27 mouse cellular contexts compared by ENCODE assay signal in genomic region chr13:93117241-93117640, GRCm38 (mm10). TPM values are rescaled to one million over a fixed set of nuclear protein-coding genes. Genes with fewer than 3 reads are reported as not detected.
A peak's percentile ranks its signal among the peaks of the same experiment; 100 is the strongest.
DNase-seq lines count a peak whose midpoint lies in the region; ATAC-seq lines count a peak whose summit lies in the region.
"Had no signal": no experiment of that assay in that cellular context is flagged by ENCODE, and none has a peak within 500 bp of the region (broad histone marks: within the 10 kb centered on the region; RNA-seq: fewer than 3 reads in every experiment).

No protein-coding gene starts in this region.

- WGBS in heart, embryonic 15.5 days, result 74% methylated on average over 7 of the region's 7 CpGs
- 60% methylated on average over 7 of the region's 7 CpGs for WGBS in lung, embryonic 16.5 days
- 60% methylated on average over 7 of the region's 7 CpGs for WGBS in stomach, embryonic 16.5 days

- H3K4me2 ChIP-seq in heart, embryonic 15.5 days, result no peak overlapping the region
- H3K4me2 ChIP-seq in lung, embryonic 16.5 days (ENCODE audit: low read depth, low read length), result no peak overlapping the region
- no peak overlapping the region for H3K4me2 ChIP-seq in stomach, embryonic 16.5 days (ENCODE audit: low read depth, low read length)
- H3K4me2 ChIP-seq: embryonic facial prominence, embryonic 13.5 days; hindbrain, embryonic 15.5 days; kidney, embryonic 15.5 days; limb, embryonic 12.5 days; liver, embryonic 15.5 days; lung, embryonic 15.5 days had no signal

- no peaks in the 10 kb centered on the region for H3K36me3 ChIP-seq in heart, embryonic 15.5 days
- H3K36me3 ChIP-seq in lung, embryonic 16.5 days (ENCODE audit: control insufficient read depth, insufficient read depth, low read length), result no peaks in the 10 kb centered on the region
- H3K36me3 ChIP-seq in stomach, embryonic 16.5 days (ENCODE audit: control insufficient read depth, insufficient read depth, low read length), result no peaks in the 10 kb centered on the region
- H3K36me3 ChIP-seq: embryonic facial prominence, embryonic 13.5 days; hindbrain, embryonic 10.5 days; hindbrain, embryonic 15.5 days; kidney, embryonic 15.5 days; limb, embryonic 12.5 days; liver, embryonic 15.5 days; lung, embryonic 15.5 days had no signal

- peak overlapping the region; percentile 56 for H3K27ac ChIP-seq in heart, embryonic 15.5 days
- no peak overlapping the region for H3K27ac ChIP-seq in lung, embryonic 16.5 days (ENCODE audit: low read length)
- no peak overlapping the region for H3K27ac ChIP-seq in stomach, embryonic 16.5 days (ENCODE audit: low read length)
- H3K27ac ChIP-seq: embryonic facial prominence, embryonic 13.5 days; hindbrain, embryonic 10.5 days; hindbrain, embryonic 15.5 days; kidney, embryonic 15.5 days; layer of hippocampus, adult 2 months; left cerebral cortex, adult 2 months; limb, embryonic 12.5 days; liver, embryonic 15.5 days had no signal

- H3K4me3 ChIP-seq in heart, embryonic 15.5 days, result no peak overlapping the region
- no peak overlapping the region for H3K4me3 ChIP-seq in lung, embryonic 16.5 days (ENCODE audit: low read length)
- no peak overlapping the region for H3K4me3 ChIP-seq in stomach, embryonic 16.5 days (replicated peaks; ENCODE audit: low read length)
- H3K4me3 ChIP-seq: embryonic facial prominence, embryonic 13.5 days; erythroblast, embryonic 14.5 days; hindbrain, embryonic 10.5 days; hindbrain, embryonic 15.5 days; kidney, embryonic 15.5 days; layer of hippocampus, adult 2 months; left cerebral cortex, adult 2 months; limb, embryonic 12.5 days; liver, embryonic 15.5 days; lung, embryonic 15.5 days had no signal

- H3K9me3 ChIP-seq in heart, embryonic 15.5 days (replicated peaks), result no peaks in the 10 kb centered on the region
- no peaks in the 10 kb centered on the region; the same call in 1 of the 2 replicates for H3K9me3 ChIP-seq in lung, embryonic 16.5 days (ENCODE audit: control insufficient read depth, low read length)
- peaks cover 3% of the 10 kb centered on the region; the same call in 1 of the 2 replicates for H3K9me3 ChIP-seq in stomach, embryonic 16.5 days (replicated peaks; ENCODE audit: control insufficient read depth, low read length)
- H3K9me3 ChIP-seq: embryonic facial prominence, embryonic 13.5 days; hindbrain, embryonic 15.5 days; kidney, embryonic 15.5 days; limb, embryonic 12.5 days; liver, embryonic 15.5 days; lung, embryonic 15.5 days had no signal

- intact Hi-C loops in heart, postnatal 14 days (cut with DNase I), result no loop called here

- 0 out of 2 replicates have a peak, but pooled peaks have one; percentile 39 for ATAC-seq in heart, embryonic 15.5 days (replicated peaks; ENCODE audit: insufficient number of reproducible peaks, insufficient read depth, low FRiP score, low read depth)
- peak; percentile 62; the same call in 1 of the 2 replicates for ATAC-seq in lung, embryonic 16.5 days (ENCODE audit: low read depth)
- 0 out of 2 replicates have a peak, but pooled peaks have one; percentile 56 for ATAC-seq in stomach, embryonic 16.5 days (ENCODE audit: insufficient read depth, low FRiP score)
- ATAC-seq: forebrain, postnatal 0 days; inflammation-experienced regulatory T-cells, adult 6 months had no signal

- no peak overlapping the region for H3K9ac ChIP-seq in heart, embryonic 15.5 days
- H3K9ac ChIP-seq in lung, embryonic 16.5 days (ENCODE audit: low read length), result no peak overlapping the region
- H3K9ac ChIP-seq in stomach, embryonic 16.5 days (ENCODE audit: low read length), result no peak overlapping the region
- H3K9ac ChIP-seq: embryonic facial prominence, embryonic 13.5 days; forebrain, postnatal 0 days; hindbrain, embryonic 15.5 days; kidney, embryonic 15.5 days; limb, embryonic 12.5 days; liver, embryonic 15.5 days; lung, embryonic 15.5 days had no signal

- no peaks in the 10 kb centered on the region for H3K4me1 ChIP-seq in heart, embryonic 15.5 days (replicated peaks)
- no peaks in the 10 kb centered on the region for H3K4me1 ChIP-seq in lung, embryonic 16.5 days (replicated peaks; ENCODE audit: control insufficient read depth, insufficient read depth, low read length)
- H3K4me1 ChIP-seq in stomach, embryonic 16.5 days (ENCODE audit: control insufficient read depth, insufficient read depth, low read length), result no peaks in the 10 kb centered on the region
- H3K4me1 ChIP-seq: embryonic facial prominence, embryonic 13.5 days; hindbrain, embryonic 10.5 days; hindbrain, embryonic 15.5 days; kidney, embryonic 15.5 days; limb, embryonic 12.5 days; liver, embryonic 15.5 days; lung, embryonic 15.5 days had no signal

- no peak for DNase-seq in heart, postnatal 14 days
- DNase-seq in lung, postnatal 4 days, result no peak
- DNase-seq in mesoderm, embryonic 11.5 days (ENCODE audit: low read depth, low spot score), result peak; percentile 28
- DNase-seq: adrenal gland, postnatal 25 days; B cell, adult 2 months; cerebellum, adult 11-12 months; cerebellum, adult 9-11 months; embryo, embryonic 11 days; forebrain, postnatal 0 days; kidney, adult 11 months; kidney, postnatal 36 days; midbrain, embryonic 14.5 days had no signal

- H3K27me3 ChIP-seq in heart, embryonic 15.5 days, result no peaks in the 10 kb centered on the region
- H3K27me3 ChIP-seq in lung, embryonic 16.5 days (ENCODE audit: control insufficient read depth, insufficient read depth, low read depth, low read length), result no peaks in the 10 kb centered on the region
- H3K27me3 ChIP-seq in stomach, embryonic 16.5 days (ENCODE audit: control insufficient read depth, insufficient read depth, low read length), result no peaks in the 10 kb centered on the region
- H3K27me3 ChIP-seq: embryonic facial prominence, embryonic 13.5 days; hindbrain, embryonic 15.5 days; kidney, embryonic 15.5 days; limb, embryonic 12.5 days; liver, embryonic 15.5 days; lung, embryonic 15.5 days had no signal

RNA-seq across cellular contexts. Expression of gene Cmya5, which starts 27.3 kb away (rescaled TPM):
- 5.6 and 5.7 TPM in 2 replicates for polyA plus RNA-seq in heart, embryonic 15.5 days (2015; fragmentation: Nextera tagmentation; extraction: Ambion mirVana)
- 100 to 1,000 TPM; 179 to 186 TPM for total RNA-seq in heart, postnatal 14 days (2021)
- 0.36 and 0.64 TPM in 2 replicates for polyA plus RNA-seq in lung, embryonic 16.5 days (2015; fragmentation: Nextera tagmentation; extraction: Ambion mirVana)
- polyA plus RNA-seq in stomach, embryonic 16.5 days (2015; fragmentation: Nextera tagmentation; extraction: Ambion mirVana), result 0.12 and 0.81 TPM in 2 replicates
- total RNA-seq: megakaryocyte progenitor cell, adult 5-6 weeks had no signal
- polyA plus RNA-seq: erythroblast, embryonic 14.5 days had no signal
